Mouse (Mus musculus): ENCODE measurements at regions not wholly inside any gene's neighbourhood (a gene's known extent, or its start where the extent isn't known, plus 50 kb on each side); places are given as distances from the start of the nearest gene placed in this dataset.

DNA sequence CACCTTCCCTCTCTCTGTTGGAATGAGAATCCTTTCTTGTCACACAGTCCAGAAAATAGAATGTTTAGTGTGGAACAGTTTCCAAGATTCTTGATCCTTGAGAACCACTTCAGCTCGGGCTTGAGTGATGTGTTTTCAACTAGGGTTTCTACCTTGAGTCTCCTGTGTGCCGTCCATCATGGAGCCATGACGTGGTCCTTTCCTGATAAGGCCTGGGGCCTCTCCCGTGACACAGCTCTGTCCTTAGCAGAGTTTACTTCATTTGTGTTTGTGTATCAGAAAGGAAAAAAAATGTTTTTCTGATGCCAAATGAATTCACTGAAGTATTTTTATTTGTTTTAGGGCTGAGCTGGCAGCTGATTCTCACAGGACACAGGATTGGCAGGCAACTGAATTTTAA lies 148.6 kb downstream of the Mettl11b start:
- no peak overlapping the region for H3K9ac ChIP-seq (replicated peaks; ENCODE audit: low read length, poor library complexity, severe bottlenecking)
- ATAC-seq (ENCODE audit: low FRiP score) = no peak; the same call in 1 of the 2 replicates

DNA sequence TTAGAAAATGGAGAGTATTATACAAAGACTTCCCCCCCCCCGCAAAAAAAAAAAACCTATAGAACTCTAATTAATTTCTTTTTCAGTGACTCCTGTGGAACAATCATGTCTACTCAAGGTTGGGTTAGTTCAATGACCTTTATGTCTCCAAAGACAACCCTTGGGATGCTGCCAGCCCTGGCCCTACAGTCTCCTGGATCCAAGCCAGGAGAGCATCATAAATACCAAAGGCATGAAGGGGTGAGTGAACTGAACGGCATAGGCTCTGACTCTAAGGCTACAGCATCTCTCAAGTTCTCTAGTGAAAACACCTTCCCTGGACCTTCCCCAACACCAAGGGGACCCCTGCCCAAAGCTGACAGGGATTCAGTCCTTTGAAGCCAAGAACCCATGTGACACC lies 149.4 kb downstream of the Mettl11b start:
- Histone ChIP-seq H3K9ac (replicated peaks; ENCODE audit: low read length, poor library complexity, severe bottlenecking) (no peak overlapping the region), H3K9me3 (ENCODE audit: low read length) (no peaks in the 10 kb centered on the region), H3K27me3 (ENCODE audit: insufficient read depth, low read length) (no peaks in the 10 kb centered on the region), H3K4me2 (ENCODE audit: low read depth, low read length, poor library complexity, severe bottlenecking) (no peak overlapping the region), H3K4me3 (ENCODE audit: low read depth, low read length) (no peak overlapping the region), H3K36me3 (ENCODE audit: insufficient read depth, low read length) (no peaks in the 10 kb centered on the region), H3K27ac (ENCODE audit: low read depth, low read length) (no peak overlapping the region), H3K4me1 (ENCODE audit: insufficient read depth, low read length) (no peaks in the 10 kb centered on the region)
- no peak for ATAC-seq (ENCODE audit: low FRiP score)
- DNase-seq (ENCODE audit: low spot score) = no peak
- WGBS = 76% methylated on average over 2 of the region's 2 CpGs
- no peak for TF ChIP-seq CTCF (IDR thresholded peaks at IDR 0.05)

More for the DNA sequence above, 148.6 kb downstream of the Mettl11b start:
- 92% methylated on average over 4 of the region's 4 CpGs for WGBS
- H3K4me2 ChIP-seq (ENCODE audit: low read depth, low read length, poor library complexity, severe bottlenecking) = no peak overlapping the region
- TF ChIP-seq CTCF (IDR thresholded peaks at IDR 0.05) = no peak
- no peak for DNase-seq (ENCODE audit: low spot score)
- H3K4me1 ChIP-seq (ENCODE audit: insufficient read depth, low read length) = no peaks in the 10 kb centered on the region
- H3K27me3 ChIP-seq (ENCODE audit: insufficient read depth, low read length) = no peaks in the 10 kb centered on the region
- no peak overlapping the region for H3K4me3 ChIP-seq (ENCODE audit: low read depth, low read length)
- no peak overlapping the region for H3K27ac ChIP-seq (ENCODE audit: low read depth, low read length)
- H3K9me3 ChIP-seq (ENCODE audit: low read length) = no peaks in the 10 kb centered on the region
- no peaks in the 10 kb centered on the region for H3K36me3 ChIP-seq (ENCODE audit: insufficient read depth, low read length)

DNA sequence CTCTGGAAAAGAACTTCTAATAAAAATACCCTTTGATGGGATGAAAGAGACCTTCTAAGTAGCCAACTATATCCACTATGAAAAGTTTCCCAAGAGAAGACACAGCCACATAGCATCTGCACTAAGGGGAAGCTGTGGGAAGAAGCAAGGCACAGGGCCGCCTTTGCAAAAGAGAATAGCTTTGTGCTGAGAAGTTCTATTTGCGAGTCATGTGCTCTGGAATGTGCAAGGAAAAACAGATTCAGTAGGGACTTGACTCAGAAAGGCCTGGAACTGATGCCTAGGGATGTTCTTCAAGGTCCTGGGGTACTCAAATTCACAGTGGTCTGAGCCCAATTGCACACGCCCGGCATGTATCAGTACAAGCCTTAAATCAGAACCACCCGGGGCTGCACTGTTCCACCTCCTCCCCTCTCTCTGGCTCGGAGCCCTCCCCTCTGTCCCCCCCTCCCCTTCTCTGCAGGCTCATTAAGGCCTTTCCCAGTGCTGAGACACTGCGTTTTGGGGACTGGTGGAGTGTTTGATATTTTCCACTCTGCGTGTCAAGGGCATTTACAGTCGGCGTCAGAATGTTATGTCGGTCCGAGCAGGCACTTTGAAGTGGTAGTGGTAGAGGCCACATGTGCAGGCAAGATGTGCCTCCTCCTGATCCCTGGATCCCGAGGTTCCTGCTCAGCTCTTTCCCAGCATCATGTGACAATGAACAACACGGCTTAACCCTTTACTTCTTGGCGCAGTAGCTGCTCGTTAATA lies 150.4 kb downstream of the Mettl11b start:
- no peaks in the 10 kb centered on the region for H3K9me3 ChIP-seq (ENCODE audit: low read length)
- no peak for ATAC-seq (ENCODE audit: low FRiP score)
- H3K27ac ChIP-seq (ENCODE audit: low read depth, low read length) = no peak overlapping the region
- H3K4me2 ChIP-seq (ENCODE audit: low read depth, low read length, poor library complexity, severe bottlenecking) = no peak overlapping the region
- no peak for DNase-seq (ENCODE audit: low spot score)
- H3K9ac ChIP-seq (replicated peaks; ENCODE audit: low read length, poor library complexity, severe bottlenecking) = no peak overlapping the region
- H3K4me3 ChIP-seq (ENCODE audit: low read depth, low read length) = no peak overlapping the region
- no peak for TF ChIP-seq CTCF (IDR thresholded peaks at IDR 0.05)
- H3K36me3 ChIP-seq (ENCODE audit: insufficient read depth, low read length) = no peaks in the 10 kb centered on the region
- no peaks in the 10 kb centered on the region for H3K4me1 ChIP-seq (ENCODE audit: insufficient read depth, low read length)
- 60% methylated on average over 16 of the region's 16 CpGs for WGBS
- no peaks in the 10 kb centered on the region for H3K27me3 ChIP-seq (ENCODE audit: insufficient read depth, low read length)

DNA sequence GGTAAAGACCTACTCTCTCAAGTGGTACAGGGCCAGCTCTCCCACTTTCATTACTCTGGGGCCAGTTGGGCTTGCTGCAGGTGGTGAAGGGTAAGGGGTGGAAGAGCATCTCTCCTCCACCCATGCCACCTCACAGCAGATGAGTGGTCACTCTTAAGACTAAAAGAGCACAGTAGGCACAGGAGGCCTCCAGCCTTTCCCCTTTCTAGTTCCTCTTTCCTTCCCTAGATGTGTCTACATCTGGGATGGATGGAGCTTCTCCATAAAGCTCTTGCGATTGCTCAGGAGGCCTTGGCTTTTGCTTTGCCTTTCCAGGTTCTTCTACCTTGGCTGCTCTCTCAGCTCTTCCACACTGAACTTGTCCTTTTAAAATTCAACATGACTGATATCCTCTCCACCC lies 151.5 kb downstream of the Mettl11b start:
- H3K4me3 ChIP-seq (ENCODE audit: low read depth, low read length) = no peak overlapping the region
- no peaks in the 10 kb centered on the region for H3K27me3 ChIP-seq (ENCODE audit: insufficient read depth, low read length)
- 96% methylated on average over 1 of the region's 1 CpGs for WGBS
- H3K36me3 ChIP-seq (ENCODE audit: insufficient read depth, low read length) = no peaks in the 10 kb centered on the region
- TF ChIP-seq CTCF (IDR thresholded peaks at IDR 0.05) = no peak
- no peak for DNase-seq (ENCODE audit: low spot score)
- H3K27ac ChIP-seq (ENCODE audit: low read depth, low read length) = no peak overlapping the region
- H3K9ac ChIP-seq (replicated peaks; ENCODE audit: low read length, poor library complexity, severe bottlenecking) = no peak overlapping the region
- H3K4me2 ChIP-seq (ENCODE audit: low read depth, low read length, poor library complexity, severe bottlenecking) = no peak overlapping the region
- H3K9me3 ChIP-seq (ENCODE audit: low read length) = no peaks in the 10 kb centered on the region
- ATAC-seq (ENCODE audit: low FRiP score) = no peak
- no peaks in the 10 kb centered on the region for H3K4me1 ChIP-seq (ENCODE audit: insufficient read depth, low read length)

DNA sequence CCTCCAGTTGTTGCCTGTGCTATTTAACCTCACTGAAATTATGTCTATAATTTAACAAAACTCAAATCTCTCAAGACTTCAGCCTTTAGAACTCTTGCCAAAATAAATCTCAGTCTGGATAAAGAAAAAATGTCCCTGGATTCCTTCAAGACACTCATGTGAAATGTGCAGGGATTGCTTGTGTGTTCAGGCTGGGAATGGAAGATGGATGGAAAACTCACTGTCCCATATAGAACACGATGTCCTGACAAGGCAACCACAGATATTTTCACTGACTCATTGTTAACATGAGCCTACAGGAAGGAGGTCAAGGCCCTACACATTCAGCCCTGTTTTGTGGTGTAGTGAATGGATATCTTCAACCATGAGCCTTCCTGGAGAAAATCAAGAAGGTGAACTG lies 160.3 kb upstream of the Gorab start:
- 69% methylated on average over 1 of the region's 1 CpGs for WGBS

DNA sequence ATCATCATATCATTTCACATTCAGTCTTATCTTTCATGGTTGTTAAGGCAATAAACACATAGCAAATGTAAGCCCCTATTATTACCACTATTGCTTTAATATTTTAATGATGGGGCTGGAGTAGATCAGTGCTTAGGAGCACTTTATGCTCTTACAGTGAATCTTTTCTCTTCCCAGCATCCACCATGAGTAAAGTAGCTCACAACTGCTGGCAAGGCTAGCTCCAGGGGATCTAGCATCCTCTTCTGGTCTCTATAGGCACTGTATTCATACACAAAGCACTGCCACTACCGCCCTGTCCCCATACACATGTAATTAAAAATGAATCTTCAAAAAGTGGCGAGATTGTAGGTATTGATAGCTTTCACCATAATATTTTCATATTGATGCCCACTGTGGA lies 159.6 kb upstream of the Gorab start:
- Histone ChIP-seq H3K9me3 (ENCODE audit: low read length) (no peaks in the 10 kb centered on the region), H3K4me1 (ENCODE audit: insufficient read depth, low read length) (no peaks in the 10 kb centered on the region), H3K27me3 (ENCODE audit: insufficient read depth, low read length) (no peaks in the 10 kb centered on the region), H3K4me2 (ENCODE audit: low read depth, low read length, poor library complexity, severe bottlenecking) (no peak overlapping the region), H3K36me3 (ENCODE audit: insufficient read depth, low read length) (no peaks in the 10 kb centered on the region), H3K27ac (ENCODE audit: low read depth, low read length) (no peak overlapping the region), H3K9ac (replicated peaks; ENCODE audit: low read length, poor library complexity, severe bottlenecking) (no peak overlapping the region), H3K4me3 (ENCODE audit: low read depth, low read length) (no peak overlapping the region)
- ATAC-seq (ENCODE audit: low FRiP score) (no peak), DNase-seq (ENCODE audit: low spot score) (no peak)
- WGBS = 85% methylated on average over 2 of the region's 2 CpGs
- TF ChIP-seq CTCF (IDR thresholded peaks at IDR 0.05) = no peak

More for the DNA sequence above, 160.3 kb upstream of the Gorab start:
- no peak overlapping the region for H3K4me3 ChIP-seq (ENCODE audit: low read depth, low read length)
- no peak overlapping the region for H3K9ac ChIP-seq (replicated peaks; ENCODE audit: low read length, poor library complexity, severe bottlenecking)
- H3K4me1 ChIP-seq (ENCODE audit: insufficient read depth, low read length) = no peaks in the 10 kb centered on the region
- no peaks in the 10 kb centered on the region for H3K27me3 ChIP-seq (ENCODE audit: insufficient read depth, low read length)
- no peak for DNase-seq (ENCODE audit: low spot score)
- no peaks in the 10 kb centered on the region for H3K36me3 ChIP-seq (ENCODE audit: insufficient read depth, low read length)
- no peak for TF ChIP-seq CTCF (IDR thresholded peaks at IDR 0.05)
- no peak for ATAC-seq (ENCODE audit: low FRiP score)
- H3K9me3 ChIP-seq (ENCODE audit: low read length) = no peaks in the 10 kb centered on the region
- no peak overlapping the region for H3K4me2 ChIP-seq (ENCODE audit: low read depth, low read length, poor library complexity, severe bottlenecking)
- H3K27ac ChIP-seq (ENCODE audit: low read depth, low read length) = no peak overlapping the region
